Mouse (Mus musculus) kidney, postnatal 10 days (tissue): ENCODE data around the gene Unc79.

ENCODE experiments used
- DNase-seq: peaks from one replicate; pipeline ENCODE4 v3.0.0; 2021; ENCODE audit warnings: mixed read lengths

Gene Unc79

GRCm38 (mm10) chr12:103211078-103211477 is 262.4 kb downstream of the Unc79 start:
- no peak for DNase-seq

GRCm38 (mm10) chr12:103213591-103213990 is 264.9 kb downstream of the Unc79 start:
- no peak for DNase-seq

GRCm38 (mm10) chr12:103214270-103214669 is 265.6 kb downstream of the Unc79 start:
- peak; percentile 53 for DNase-seq

- no peak for DNase-seq
Observed at GRCm38 (mm10) chr12:103214797-103215196, 266.1 kb downstream of the Unc79 start.

GRCm38 (mm10) chr12:103215877-103216610 is 267.4 kb downstream of the Unc79 start:
- no peak for DNase-seq

- no peak for DNase-seq
Observed at GRCm38 (mm10) chr12:103223671-103224070, 275.0 kb downstream of the Unc79 start.

GRCm38 (mm10) chr12:103226121-103226520 is 277.5 kb downstream of the Unc79 start:
- DNase-seq: no peak

- DNase-seq: no peak
Observed at GRCm38 (mm10) chr12:103229058-103229457, 280.4 kb downstream of the Unc79 start.
